Mouse (Mus musculus) stomach, postnatal 0 days (tissue): ENCODE results near the gene Map3k21.

Experiments used
- CTCF ChIP-seq: IDR thresholded peaks from 2 replicates; pipeline ENCODE4 v1.5.1; 2016; ENCODE audit warnings: antibody characterized with exemption, low read depth, mild to moderate bottlenecking, moderate library complexity
- EP300 ChIP-seq: optimal IDR thresholded peaks from 2 replicates; pipeline ENCODE3; 2016; ENCODE audit warnings: antibody characterized with exemption

GRCm38 (mm10) chr8:125873250-125873534 is 37.1 kb upstream of the Map3k21 start:
- TF ChIP-seq CTCF (no peak), EP300 (no peak)
